Mouse (Mus musculus) ovary, adult 18-20 months (tissue): ENCODE measurements around the gene Phkg2.
"Not testable (repeated sequence)": the region's sequence is repeated elsewhere in the genome, so short reads cannot be mapped to it uniquely, and the experiment has no call there.

Experiments
- DNase-seq: peaks from one replicate; pipeline ENCODE4 v3.0.0; 2022; ENCODE audit warnings: low spot score, mixed read lengths

Gene Phkg2

GRCm38 (mm10) chr7:127602903-127603302 lies 29.8 kb downstream of the Phkg2 start:
- DNase-seq = no peak

GRCm38 (mm10) chr7:127604256-127604655 lies 31.1 kb downstream of the Phkg2 start:
- no peak for DNase-seq

GRCm38 (mm10) chr7:127607150-127607549 lies 34.0 kb downstream of the Phkg2 start:
- no peak for DNase-seq

- DNase-seq = no peak
These were observed 37.9 kb downstream of the Phkg2 start for GRCm38 (mm10) chr7:127611011-127611410.

GRCm38 (mm10) chr7:127611561-127611960 lies 38.4 kb downstream of the Phkg2 start:
- no peak for DNase-seq

- DNase-seq = no peak
These were observed 40.4 kb downstream of the Phkg2 start for GRCm38 (mm10) chr7:127613501-127613900.

GRCm38 (mm10) chr7:127614091-127614490 lies 41.0 kb downstream of the Phkg2 start:
- no peak for DNase-seq

GRCm38 (mm10) chr7:127614511-127614890 lies 41.4 kb downstream of the Phkg2 start:
- peak; percentile 47 for DNase-seq

- peak; percentile 55 for DNase-seq
These were observed 42.0 kb downstream of the Phkg2 start, which contains the start of gene Zfp629 for GRCm38 (mm10) chr7:127614891-127615843. TSS of gene Zfp629 (minus strand) at chr7:127615797.

- no peak for DNase-seq
These were observed 43.2 kb downstream of the Phkg2 start for GRCm38 (mm10) chr7:127616336-127616735.

GRCm38 (mm10) chr7:127616881-127617280 lies 43.7 kb downstream of the Phkg2 start:
- DNase-seq = no peak

- no peak for DNase-seq
These were observed 44.8 kb downstream of the Phkg2 start for GRCm38 (mm10) chr7:127617962-127618361.

GRCm38 (mm10) chr7:127618402-127618801 lies 45.3 kb downstream of the Phkg2 start:
- DNase-seq = not testable (repeated sequence)

GRCm38 (mm10) chr7:127626039-127626438 lies 52.9 kb downstream of the Phkg2 start:
- DNase-seq = no peak

GRCm38 (mm10) chr7:127626471-127626870 lies 53.3 kb downstream of the Phkg2 start:
- no peak for DNase-seq

- no peak for DNase-seq
These were observed 55.5 kb downstream of the Phkg2 start for GRCm38 (mm10) chr7:127628646-127629045.

- DNase-seq = no peak
These were observed 58.3 kb downstream of the Phkg2 start for GRCm38 (mm10) chr7:127631416-127631815.
